Mouse (Mus musculus): ENCODE data around the gene Syt1.

The Syt1 gene

GRCm38 (mm10) chr10:108652066-108652465, 358.7 kb downstream of the Syt1 start:
- DNase-seq (ENCODE audit: low read depth, low spot score), result no peak

GRCm38 (mm10) chr10:108649174-108649573, 361.6 kb downstream of the Syt1 start:
- DNase-seq (ENCODE audit: low read depth, low spot score), result no peak

GRCm38 (mm10) chr10:108643915-108644314, 366.9 kb downstream of the Syt1 start:
- no peak for DNase-seq (ENCODE audit: low read depth, low spot score)

GRCm38 (mm10) chr10:108638095-108638494, 372.7 kb downstream of the Syt1 start:
- DNase-seq (ENCODE audit: low read depth, low spot score), result no peak

GRCm38 (mm10) chr10:108636086-108636485, 374.7 kb downstream of the Syt1 start:
- DNase-seq (ENCODE audit: low read depth, low spot score), result no peak

GRCm38 (mm10) chr10:108635616-108636015, 375.2 kb downstream of the Syt1 start:
- no peak for DNase-seq (ENCODE audit: low read depth, low spot score)

- no peak for DNase-seq (ENCODE audit: low read depth, low spot score)
These were observed 379.9 kb downstream of the Syt1 start for GRCm38 (mm10) chr10:108630841-108631240.

- no peak for DNase-seq (ENCODE audit: low read depth, low spot score)
These were observed 384.4 kb downstream of the Syt1 start for GRCm38 (mm10) chr10:108626404-108626803.

GRCm38 (mm10) chr10:108623002-108623401, 387.8 kb downstream of the Syt1 start:
- DNase-seq (ENCODE audit: low read depth, low spot score), result no peak

- DNase-seq (ENCODE audit: low read depth, low spot score), result no peak
These were observed 390.9 kb downstream of the Syt1 start for GRCm38 (mm10) chr10:108619861-108620260.

- no peak for DNase-seq (ENCODE audit: low read depth, low spot score)
These were observed 391.6 kb downstream of the Syt1 start for GRCm38 (mm10) chr10:108619217-108619616.

- no peak for DNase-seq (ENCODE audit: low read depth, low spot score)
These were observed 400.6 kb downstream of the Syt1 start for GRCm38 (mm10) chr10:108610057-108610644.

GRCm38 (mm10) chr10:108601672-108602412, 408.9 kb downstream of the Syt1 start:
- no peak for DNase-seq (ENCODE audit: low read depth, low spot score)

- no peak for DNase-seq (ENCODE audit: low read depth, low spot score)
These were observed 410.1 kb downstream of the Syt1 start for GRCm38 (mm10) chr10:108600693-108601092.

GRCm38 (mm10) chr10:108597385-108597784, 413.4 kb downstream of the Syt1 start:
- no peak for DNase-seq (ENCODE audit: low read depth, low spot score)

GRCm38 (mm10) chr10:108596162-108596927, 414.4 kb downstream of the Syt1 start:
- no peak for DNase-seq (ENCODE audit: low read depth, low spot score)

- no peak for DNase-seq (ENCODE audit: low read depth, low spot score)
These were observed 421.4 kb downstream of the Syt1 start for GRCm38 (mm10) chr10:108589355-108589754.

- DNase-seq (ENCODE audit: low read depth, low spot score), result no peak
These were observed 421.9 kb downstream of the Syt1 start for GRCm38 (mm10) chr10:108588924-108589323.

GRCm38 (mm10) chr10:108583694-108584093, 427.1 kb downstream of the Syt1 start:
- DNase-seq (ENCODE audit: low read depth, low spot score), result no peak

GRCm38 (mm10) chr10:108582397-108582730, 428.4 kb downstream of the Syt1 start:
- no peak for DNase-seq (ENCODE audit: low read depth, low spot score)

- DNase-seq (ENCODE audit: low read depth, low spot score), result no peak
These were observed 429.0 kb downstream of the Syt1 start for GRCm38 (mm10) chr10:108581555-108582396.
